Mouse (Mus musculus) brain, adult 2 months (tissue): ENCODE measurements around the gene Hoxd3.

Source experiments
- DNase-seq: peaks from one replicate; pipeline ENCODE4 v3.0.0; 2011; ENCODE audit warnings: low read depth, low spot score

The Hoxd3 gene

DNA sequence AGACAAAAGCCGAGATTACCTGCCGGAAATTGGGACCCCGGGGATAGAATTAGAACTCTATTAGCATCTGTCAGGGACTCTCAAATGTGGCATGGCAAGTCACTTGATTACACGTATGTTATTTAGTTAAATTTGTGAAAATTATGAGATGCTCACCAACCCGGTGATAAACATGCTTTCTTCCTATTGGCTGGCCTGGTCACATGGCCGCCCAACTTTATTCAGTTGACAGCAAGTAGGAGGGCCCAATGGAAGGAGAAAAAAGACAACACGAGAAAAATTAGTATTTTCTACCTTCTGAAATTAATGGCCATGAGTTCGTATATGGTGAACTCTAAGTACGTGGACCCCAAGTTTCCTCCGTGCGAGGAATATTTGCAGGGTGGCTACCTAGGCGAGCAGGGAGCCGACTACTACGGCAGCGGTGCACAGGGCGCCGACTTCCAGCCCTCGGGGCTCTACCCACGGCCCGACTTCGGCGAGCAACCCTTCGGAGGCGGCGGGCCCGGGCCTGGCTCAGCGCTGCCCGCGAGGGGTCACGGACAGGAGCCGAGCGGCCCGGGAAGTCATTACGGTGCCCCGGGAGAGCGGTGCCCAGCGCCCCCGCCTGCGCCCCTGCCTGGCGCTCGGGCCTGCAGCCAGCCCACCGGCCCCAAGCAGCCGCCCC is 15.4 kb downstream of the Hoxd3 start:
- DNase-seq = no peak

DNA sequence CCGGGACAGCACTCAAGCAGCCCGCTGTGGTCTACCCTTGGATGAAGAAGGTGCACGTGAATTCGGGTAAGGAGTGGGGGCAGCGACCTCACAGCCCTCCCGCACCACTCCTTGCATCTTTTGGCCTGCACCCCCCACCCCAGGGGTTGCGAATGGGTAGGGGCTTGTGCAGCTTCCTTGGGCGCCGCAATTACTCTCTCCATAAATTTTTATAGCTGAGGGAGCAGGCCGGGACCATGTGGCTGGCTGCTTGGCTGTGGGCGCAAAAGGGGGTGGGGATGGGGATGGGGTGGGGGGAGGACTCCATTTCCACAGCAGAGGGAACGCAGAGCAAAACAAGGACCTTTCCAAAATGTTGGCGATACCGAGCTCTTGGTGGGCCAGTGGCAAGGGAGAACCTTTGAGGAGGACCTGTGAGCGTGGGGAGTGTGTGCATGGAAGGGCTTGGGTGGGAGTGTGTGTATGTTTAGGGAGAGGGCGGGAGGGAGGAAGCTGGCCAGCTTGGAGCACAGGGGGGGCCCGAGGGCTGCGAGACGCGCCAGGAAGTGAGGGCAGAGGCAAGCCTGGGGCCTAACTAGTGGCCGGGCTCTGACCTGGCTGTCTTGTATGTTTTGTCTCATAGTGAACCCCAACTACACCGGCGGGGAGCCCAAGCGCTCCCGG is 16.0 kb downstream of the Hoxd3 start:
- DNase-seq = no peak

DNA sequence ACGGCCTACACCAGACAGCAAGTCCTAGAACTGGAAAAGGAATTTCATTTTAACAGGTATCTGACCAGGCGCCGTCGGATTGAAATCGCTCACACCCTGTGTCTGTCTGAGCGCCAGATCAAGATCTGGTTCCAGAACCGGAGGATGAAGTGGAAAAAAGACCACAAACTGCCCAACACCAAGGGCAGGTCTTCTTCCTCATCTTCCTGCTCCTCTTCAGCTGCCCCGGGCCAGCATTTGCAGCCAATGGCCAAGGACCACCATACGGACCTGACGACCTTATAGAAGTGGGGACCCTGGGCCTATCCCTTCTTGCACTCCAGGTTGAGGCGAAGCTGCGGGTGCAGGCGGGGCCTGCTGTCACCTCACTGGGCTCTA is 16.6 kb downstream of the Hoxd3 start:
- DNase-seq = no peak

DNA sequence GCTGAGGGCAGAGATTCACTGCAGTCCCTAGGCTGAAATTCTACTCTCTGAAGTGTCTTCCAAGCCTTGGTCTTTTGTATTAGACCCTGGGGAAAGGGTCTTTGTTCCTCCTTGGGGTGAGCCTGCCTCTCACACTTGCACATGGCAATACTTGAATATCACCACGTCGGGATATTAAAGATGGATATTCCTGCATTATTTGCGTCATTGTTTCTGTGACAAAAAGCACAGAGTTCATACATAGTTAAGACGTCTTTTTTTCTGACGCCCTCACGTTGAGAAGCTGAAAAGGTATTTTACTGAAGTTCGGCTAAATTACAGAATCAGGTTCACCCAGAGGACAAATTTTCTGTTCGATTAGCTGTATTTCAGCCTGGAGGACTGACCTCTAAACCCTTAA is 18.6 kb downstream of the Hoxd3 start:
- no peak for DNase-seq

DNA sequence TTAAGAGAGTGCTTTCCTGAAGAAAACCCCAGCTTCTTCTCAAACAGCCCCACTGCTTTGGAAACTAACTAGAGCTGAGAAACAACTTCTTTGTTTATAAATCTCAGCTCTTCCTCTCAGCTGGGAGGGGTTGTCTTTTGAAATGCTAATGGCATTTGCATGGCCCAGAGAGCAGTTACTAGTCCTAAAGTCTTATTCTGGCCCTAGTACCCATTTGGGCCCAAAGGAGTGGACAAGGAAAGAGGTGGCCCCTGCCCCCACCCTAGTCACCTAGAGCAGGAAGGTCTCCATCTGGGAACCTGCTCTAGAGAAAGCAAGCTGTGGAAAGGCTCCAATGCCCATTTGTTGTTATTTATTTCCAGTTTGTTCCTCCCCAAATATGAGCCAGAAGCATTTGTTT is 19.3 kb downstream of the Hoxd3 start:
- DNase-seq = no peak

DNA sequence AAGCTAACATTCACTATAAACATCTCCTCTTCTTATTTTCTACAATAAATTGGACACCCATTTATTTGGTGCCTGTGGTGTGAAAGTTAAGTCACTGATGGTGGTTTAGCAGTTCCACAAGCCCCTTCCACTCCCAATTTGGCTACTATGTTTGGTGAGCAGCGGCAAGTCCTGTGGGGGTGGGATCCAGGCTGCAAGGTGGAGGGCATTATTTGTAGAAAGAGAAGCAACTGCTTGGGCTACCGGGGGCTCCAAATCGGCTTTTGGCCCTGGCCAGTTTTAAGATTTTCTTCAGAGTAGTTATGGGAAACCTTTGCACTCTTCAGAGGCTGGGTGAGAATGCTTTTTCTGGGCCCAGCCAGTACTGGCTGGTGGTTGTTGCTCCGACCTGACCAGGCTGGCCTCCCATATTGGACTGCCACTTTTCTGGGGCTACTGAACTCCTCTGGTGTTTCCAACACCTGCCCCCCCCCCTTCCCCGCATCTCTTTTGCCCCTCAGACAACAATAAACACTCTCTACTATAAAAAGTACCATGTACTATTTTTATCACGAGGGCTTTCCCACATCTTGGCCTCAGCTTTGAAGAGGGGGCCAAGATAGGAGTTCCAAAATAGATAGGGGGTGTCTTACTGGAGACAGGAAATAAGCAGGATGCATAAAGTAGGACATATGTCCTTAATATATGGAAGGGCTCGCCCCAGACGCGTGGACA is 20.2 kb downstream of the Hoxd3 start:
- no peak for DNase-seq

DNA sequence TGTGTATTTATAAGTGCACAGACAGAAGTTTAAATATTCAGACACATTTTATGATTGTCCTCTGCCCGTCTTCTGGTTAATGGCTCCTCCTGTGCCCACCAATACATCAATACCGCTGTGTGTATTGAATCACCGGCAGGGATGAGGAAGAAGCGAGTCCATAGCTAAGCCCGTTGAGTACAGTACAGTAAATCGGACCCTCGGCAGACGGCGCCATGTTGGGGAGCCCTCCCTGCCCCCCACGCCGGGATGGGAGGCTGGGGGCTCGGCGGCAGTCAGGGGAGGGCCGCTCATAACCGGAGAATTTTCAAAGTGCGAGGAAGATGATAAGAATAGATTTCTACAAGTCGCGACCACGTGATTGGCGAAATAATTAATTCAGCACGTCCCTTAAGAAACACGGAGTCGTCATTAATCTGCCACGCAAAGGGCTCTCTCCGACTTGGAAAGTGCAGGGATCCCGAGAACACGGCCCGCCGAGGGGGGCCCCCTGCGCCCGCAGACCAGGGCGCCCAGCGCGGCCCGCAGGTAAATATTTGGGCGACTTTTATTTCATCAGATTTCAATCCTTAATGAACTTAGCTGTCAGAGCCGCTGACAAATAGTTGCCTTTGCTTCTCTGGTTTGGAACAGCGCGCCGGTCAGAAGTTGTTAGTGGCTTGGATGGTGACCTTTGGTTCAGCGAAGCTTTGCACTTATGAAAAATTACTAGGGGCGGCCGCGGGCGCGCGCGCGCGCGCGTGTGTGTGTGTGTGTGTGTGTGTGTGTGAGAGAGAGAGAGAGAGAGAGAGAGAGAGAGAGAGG is 21.0 kb downstream of the Hoxd3 start:
- no peak for DNase-seq

DNA sequence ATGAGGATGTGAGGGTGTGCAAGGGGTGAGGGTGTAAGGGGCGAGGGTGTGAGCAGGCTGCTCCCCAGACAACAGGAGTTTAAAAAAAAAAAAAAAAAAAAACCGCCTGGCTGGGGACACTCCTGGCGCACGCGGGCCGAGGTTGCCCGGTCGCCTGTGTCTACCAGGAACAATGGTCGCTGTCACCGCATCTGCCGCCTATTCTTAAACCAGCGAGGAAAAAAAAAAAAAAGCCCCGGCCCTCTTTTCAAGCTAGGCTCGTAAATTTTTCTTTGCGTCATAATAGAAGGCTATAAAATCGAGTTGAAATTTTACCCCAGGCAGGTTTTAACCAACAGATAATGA is 21.6 kb downstream of the Hoxd3 start:
- no peak for DNase-seq

DNA sequence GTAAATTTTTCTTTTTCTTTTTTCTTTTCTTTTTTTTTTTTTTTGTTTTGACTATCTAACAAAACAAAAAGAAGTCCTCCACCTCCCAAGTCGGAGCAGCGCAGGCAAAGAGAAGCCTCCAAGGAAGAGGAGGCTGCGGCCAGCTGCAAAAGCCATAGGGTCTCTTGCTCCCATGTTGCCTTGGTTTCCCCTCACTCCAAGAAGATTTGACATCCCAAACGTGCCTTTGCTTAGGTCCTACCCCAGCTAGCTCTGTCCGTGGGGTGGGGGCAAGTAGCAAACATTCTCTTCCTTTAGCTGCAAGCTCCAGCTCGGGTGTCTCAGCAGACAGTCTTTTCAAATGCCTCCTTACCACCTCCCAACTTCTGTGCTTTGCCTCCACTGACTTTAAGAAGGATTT is 22.0 kb downstream of the Hoxd3 start:
- no peak for DNase-seq

DNA sequence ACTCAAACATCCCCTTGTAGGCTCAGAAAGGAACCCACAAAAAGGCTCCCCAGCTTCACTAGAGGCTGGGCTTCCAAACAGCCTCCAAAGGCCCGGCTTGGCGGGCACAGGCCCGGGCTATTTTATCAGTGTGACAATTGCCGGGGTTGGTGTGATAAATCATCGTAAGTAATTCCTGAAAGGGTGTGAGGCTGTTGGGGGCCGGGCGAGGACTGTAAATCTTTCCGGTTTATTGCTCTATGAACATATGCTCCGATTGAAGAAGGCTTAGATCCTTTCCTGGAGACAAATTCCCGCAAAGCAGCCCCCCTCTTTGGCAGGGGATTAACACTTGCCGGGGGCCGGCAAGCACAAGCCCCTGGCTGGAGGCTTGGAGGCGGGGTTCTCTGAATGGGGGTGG is 22.7 kb downstream of the Hoxd3 start:
- no peak for DNase-seq

DNA sequence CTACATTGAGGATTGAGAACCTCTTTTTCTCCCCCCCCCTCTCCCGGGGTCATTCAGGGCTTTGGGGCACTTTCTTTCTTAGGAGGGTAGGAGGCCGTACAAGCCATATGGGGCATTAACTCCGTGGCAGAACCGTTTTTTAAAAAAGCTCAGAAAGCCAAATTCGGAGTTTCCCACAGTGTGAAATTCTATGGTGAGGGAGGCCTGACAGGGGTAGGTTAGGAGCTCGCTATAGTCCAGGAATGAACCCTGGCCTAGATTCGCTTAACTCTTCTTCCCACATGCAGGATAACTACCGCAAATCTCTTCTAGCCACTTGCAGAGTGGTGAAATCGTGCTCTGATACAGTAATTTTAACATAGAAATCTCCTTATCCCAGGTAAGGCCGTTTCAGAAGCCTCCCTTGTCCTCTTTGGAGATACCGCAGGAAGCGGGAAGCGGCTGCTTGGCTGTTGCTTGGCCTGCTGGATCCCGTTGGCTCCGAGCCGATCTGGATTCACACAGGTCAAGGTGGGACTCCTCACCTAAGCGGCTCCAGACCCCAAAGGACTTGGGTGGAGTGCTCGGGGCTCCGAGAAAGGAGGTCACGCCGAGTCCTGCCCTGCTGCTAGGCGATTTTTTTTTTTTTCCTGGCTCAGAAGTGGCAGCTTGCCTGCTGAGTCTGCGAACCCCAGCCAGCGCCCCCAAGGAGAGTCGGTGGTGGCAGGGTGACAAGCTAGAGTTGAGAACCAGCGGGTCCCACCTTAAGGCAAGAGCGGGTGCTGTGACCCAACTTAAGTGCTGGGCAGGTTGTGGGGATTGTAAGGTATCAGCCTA is 23.5 kb downstream of the Hoxd3 start:
- no peak for DNase-seq

DNA sequence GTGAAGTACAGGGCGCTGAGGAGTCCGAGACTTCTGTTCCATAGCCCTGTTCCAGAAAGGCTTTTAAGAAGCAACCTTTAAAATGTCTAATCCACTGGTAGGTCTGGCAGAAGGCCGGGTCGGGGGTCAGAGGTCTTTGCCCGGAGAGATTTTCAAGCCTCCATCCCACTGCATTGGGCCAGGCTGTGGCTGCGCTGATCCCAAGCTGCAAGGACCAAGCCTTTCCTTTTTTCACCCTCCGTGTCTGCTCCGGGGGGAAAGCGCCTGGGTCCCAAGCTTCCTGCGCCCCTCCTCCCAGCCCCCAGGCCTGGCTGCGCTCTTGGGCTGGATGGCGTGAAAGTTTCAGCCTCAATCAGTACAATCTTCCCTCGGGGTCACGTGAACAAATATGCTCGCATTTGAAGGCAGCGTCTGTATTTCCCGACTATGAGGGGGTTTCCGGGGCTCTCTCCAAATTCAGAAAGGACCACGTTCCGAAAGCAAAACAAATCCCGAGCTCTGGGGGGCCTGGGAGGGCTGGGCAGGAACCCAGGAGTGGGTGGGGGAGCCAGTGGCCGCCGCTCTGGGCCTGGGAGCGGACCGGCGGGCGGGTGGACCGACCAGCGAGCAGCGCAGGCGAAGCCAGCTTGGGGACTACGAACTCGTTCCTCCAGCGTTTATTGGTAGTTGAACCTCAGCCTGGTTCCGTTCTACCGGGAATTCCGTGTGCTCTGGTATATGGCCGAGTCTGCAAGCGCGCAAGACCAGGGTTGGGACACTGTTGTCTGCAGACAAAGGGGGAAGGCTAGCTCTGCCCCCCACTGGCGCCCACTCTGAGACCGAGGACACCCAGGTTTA is 24.3 kb downstream of the Hoxd3 start:
- no peak for DNase-seq

DNA sequence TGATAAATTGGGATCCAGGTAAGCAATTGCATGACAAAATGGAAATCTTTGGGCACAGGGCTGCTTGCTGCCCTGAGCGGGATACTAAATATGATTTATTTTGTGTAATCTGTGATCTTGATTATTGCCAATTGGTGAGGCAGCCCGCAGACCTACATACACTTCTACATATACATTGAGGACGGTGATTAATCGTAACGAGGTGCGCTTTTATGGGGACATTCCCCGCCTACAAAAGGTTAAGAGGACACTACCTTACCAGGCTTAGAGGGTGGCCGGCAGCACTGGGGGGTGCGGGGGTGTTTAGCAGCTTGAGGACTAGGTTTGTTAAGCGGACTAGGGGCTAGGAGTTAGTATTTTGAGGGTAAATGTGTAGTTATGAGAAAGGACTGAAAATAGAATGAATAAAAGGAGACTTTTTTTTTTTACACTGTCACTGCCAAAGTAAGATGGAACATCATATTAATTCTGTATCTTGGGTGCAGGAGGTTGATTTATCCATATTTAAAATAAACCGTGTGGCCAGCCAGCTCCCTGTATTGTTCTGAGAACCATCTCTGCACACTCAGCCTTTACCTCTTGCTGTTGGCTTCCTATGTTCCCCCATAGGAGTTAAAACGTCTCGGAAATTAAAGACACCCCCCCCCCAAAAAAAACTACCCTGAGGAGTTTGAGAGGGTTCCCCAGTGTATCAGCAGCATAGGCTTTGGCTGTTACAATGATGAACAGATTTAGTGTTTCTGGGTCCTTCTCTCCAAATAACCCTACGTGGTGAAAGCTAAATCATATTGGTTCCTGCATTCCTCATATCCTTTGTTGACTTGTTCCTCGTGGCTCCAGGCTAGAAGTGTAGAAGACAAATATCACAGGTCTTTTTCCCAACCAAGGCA is 25.2 kb downstream of the Hoxd3 start:
- no peak for DNase-seq

DNA sequence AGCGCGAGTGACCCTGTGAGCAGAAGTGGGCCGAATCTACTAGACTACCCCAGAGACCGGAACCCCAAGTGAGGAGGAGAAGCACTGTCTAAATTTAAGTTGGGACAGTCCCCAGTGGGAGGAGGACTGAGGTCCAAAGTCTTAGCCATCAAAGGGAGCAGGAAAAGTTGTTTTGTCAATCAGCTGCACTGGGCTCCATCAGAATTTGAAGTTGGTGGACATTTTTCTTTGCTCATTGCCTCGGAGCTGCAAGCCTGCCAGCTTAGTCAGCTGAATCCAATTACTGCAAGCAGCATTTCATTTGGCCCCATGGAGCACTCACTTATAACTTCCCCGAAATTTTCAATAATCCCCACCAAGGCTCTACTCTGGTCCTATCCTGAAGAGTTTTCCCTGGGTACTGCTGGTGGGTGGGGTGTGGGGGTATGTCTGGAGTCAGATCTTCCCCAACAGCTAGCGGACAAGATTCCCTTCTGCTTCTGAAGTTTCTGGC is 25.9 kb downstream of the Hoxd3 start:
- DNase-seq = no peak

DNA sequence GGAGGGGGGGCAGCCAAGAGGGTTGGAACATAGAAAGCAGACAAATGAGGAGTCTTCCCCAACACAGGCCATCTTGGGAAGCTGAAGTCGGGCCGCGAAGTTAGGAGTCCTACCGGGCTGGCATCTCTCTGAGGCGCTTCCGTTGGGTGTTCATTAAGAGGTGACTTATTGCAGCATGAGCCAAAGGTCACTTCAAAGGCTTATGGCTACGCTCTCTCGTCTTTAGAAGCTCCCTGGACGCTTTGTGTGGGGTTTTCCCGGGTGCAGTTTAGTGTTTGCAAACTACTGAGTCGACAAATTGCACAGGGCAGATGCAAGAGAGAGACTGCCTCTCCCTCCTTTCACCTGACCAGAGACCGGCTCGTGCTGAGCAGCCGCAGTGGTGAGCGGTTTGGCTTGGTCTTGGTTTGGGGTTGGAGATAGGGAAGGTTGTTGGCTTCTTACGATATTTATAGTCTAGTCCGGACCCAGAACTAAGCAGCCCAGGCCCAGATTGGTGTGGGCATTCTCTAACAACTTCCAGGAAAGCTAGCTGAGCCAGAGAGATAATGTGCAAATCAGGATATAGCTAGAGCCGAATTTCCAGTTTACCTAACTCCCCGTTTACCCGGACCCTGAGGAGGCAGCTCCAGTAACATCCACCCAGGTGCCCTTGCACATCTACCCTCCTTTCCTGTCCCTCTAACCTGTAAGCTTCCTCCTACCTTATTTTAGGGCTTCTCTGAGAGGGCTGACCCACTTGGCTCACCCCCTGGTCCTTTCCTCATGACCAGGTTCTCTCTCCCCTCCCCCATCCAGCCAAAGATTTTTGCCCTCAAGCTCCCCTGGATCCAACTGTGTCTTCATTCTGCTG is 27.1 kb downstream of the Hoxd3 start:
- no peak for DNase-seq

DNA sequence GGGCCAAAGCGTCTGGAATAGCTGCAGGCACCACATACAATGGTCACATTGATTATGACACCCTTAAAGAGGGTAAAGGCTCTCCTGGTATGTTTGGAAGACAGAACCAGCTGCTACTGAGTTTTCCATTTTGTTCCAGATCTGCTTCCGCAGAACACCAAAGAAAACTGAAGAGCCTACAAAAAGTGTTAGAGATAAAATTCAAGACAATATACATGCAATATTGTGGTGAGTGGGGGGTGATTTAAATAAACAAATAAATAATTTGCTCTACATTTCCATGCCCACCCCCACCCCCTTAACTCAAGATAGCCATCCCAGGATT is 27.7 kb downstream of the Hoxd3 start:
- no peak for DNase-seq

DNA sequence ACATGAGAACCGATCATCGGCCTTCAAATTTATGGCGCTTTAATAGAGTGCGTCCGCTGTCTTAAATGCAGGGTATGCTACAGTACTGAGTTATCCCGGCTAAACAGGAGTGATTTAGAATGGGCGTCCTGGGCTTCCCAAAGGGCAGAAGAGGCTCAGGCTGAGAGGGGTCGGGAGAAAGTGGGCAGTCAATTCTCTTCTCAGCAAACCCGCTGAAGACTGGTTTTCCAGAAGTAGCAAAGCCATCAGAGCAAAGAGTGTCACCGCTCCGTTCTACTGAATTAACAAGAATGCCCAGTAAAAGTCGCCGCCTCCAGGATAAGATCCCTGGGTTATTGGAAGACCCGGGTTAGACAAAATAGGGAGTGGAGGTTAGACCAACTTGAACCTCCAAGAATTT is 28.1 kb downstream of the Hoxd3 start:
- DNase-seq = no peak

DNA sequence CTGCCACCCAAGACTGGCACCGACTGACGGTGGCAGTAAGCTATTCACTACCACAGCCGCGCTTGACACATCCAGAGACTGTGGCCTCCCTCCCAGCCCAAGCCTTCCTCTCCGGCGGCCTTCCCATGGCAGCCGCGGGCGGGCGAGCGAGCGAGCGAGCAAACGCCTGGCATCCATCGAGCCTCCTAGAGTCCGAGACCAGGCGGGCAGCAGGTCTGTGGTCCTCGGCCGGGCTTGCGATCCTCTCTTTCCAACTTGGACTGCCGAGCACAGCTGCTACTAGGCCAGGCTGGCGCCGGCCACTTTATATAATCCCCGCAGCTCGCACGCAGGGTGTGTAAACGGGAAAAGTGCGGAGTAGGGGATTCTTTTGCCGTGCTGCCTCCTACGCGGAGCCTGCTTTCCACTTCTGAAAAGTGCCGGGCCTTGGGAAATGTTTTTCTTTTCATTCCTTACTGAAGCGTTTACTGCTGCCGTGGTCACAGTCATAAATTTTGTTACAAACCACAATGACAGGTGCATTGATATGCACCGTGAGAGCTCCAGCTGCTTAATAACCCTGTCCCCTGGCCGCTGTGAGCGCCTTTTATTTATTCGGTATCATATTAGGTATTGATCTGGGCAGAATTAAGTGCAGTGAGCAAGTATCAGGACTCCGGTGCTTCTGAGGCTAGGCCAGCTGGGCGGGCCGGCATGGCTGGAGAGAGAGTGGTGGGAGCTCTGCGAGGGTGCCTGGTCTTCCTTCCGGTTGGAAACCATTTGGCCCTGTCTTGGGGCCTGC is 28.8 kb downstream of the Hoxd3 start:
- DNase-seq = no peak
